Comparison of ENCODE assay signal across 14 mouse cellular contexts in genomic region chr1:138039201-138039600, GRCm38 (mm10).
DNase-seq lines count a peak whose midpoint lies in the region; ATAC-seq and TF ChIP-seq lines count a peak whose summit lies in the region.
"Had no signal": no experiment of that assay in that cellular context is flagged by ENCODE, and none has a peak within 500 bp of the region (broad histone marks: within the 10 kb centered on the region; RNA-seq: fewer than 3 reads in every experiment).

No protein-coding gene starts in this region.

- H3K27ac ChIP-seq in lung, embryonic 14.5 days (ENCODE audit: low read depth) = no peak overlapping the region
- no peak overlapping the region for H3K27ac ChIP-seq in kidney, embryonic 14.5 days (ENCODE audit: low read depth, low read length)
- H3K27ac ChIP-seq: hindbrain, postnatal 0 days; layer of hippocampus, adult 2 months; limb, embryonic 12.5 days; neural tube, embryonic 12.5 days had no signal

- ATAC-seq in lung, embryonic 14.5 days (ENCODE audit: insufficient read depth) = peak; percentile 55; the same call in 1 of the 2 replicates
- ATAC-seq in Patski = peak; percentile 65
- ATAC-seq in inflammation-experienced regulatory T-cells, adult 6 months = peak; percentile 70
- ATAC-seq in kidney, embryonic 14.5 days (ENCODE audit: low FRiP score, low TSS enrichment) = no peak
- ATAC-seq: hindbrain, postnatal 0 days had no signal

- no peak overlapping the region for H3K4me3 ChIP-seq in lung, embryonic 14.5 days (ENCODE audit: low read depth, low read length)
- no peak overlapping the region for H3K4me3 ChIP-seq in kidney, embryonic 14.5 days (ENCODE audit: low read length)
- H3K4me3 ChIP-seq: layer of hippocampus, adult 2 months; limb, embryonic 12.5 days; neural tube, embryonic 12.5 days had no signal

- no peaks in the 10 kb centered on the region for H3K36me3 ChIP-seq in lung, embryonic 14.5 days (ENCODE audit: insufficient read depth)
- H3K36me3 ChIP-seq in kidney, embryonic 14.5 days (ENCODE audit: control insufficient read depth, insufficient read depth, low read length) = no peaks in the 10 kb centered on the region
- H3K36me3 ChIP-seq: limb, embryonic 12.5 days; neural tube, embryonic 12.5 days had no signal

- peak; percentile 48 for DNase-seq in lung, embryonic 14.5 days
- no peak for DNase-seq in lung, postnatal 14 days
- no peak for DNase-seq in Patski (ENCODE audit: low read depth, low spot score)
- DNase-seq in thymus, postnatal 25 days = peak; percentile 56
- DNase-seq in cerebellum, adult 11-12 months = no peak
- DNase-seq: adrenal gland, postnatal 36 days; cerebellum, adult 9-10 months; right cerebral cortex, postnatal 25 days had no signal

- POLR2A ChIA-PET in Patski (lab: Charles Lee) = interaction anchor here (0.7 kb wide), 1 partner anchor 44 kb away, joined by 3 read pairs; no protein-coding TSS in a partner anchor

- CTCF ChIA-PET in Patski (lab: Charles Lee) = interaction anchor here (0.9 kb wide), 1 partner anchor 9 kb away, joined by 3 read pairs; no protein-coding TSS in a partner anchor

- no peaks in the 10 kb centered on the region; the same call in 1 of the 2 replicates for H3K4me1 ChIP-seq in lung, embryonic 14.5 days (ENCODE audit: insufficient read depth)
- H3K4me1 ChIP-seq in kidney, embryonic 14.5 days (ENCODE audit: control insufficient read depth, insufficient read depth, low read length) = peaks cover 6% of the 10 kb centered on the region; the same call in 1 of the 2 replicates

- in situ Hi-C loops in Patski (cut with MboI; ENCODE audit: low pct_unique_long_range_greater_than_20kb) = loop anchor here (25.0 kb wide), 2 partner anchors 727 to 1477 kb away; no protein-coding TSS in a partner anchor

- no peak overlapping the region for H3K4me2 ChIP-seq in lung, embryonic 14.5 days
- H3K4me2 ChIP-seq in kidney, embryonic 14.5 days (replicated peaks; ENCODE audit: low read depth, low read length) = no peak overlapping the region
- H3K4me2 ChIP-seq: limb, embryonic 12.5 days; neural tube, embryonic 12.5 days had no signal

- no peak for TF ChIP-seq CTCF in lung, embryonic 14.5 days (IDR thresholded peaks at IDR 0.05; ENCODE audit: low read depth)
- TF ChIP-seq CTCF in Patski (IDR thresholded peaks at IDR 0.05) = no peak

- no peaks in the 10 kb centered on the region for H3K9me3 ChIP-seq in lung, embryonic 14.5 days (ENCODE audit: low read depth, low read length)
- H3K9me3 ChIP-seq in kidney, embryonic 14.5 days (ENCODE audit: control insufficient read depth, low read length) = no peaks in the 10 kb centered on the region
- H3K9me3 ChIP-seq: limb, embryonic 12.5 days; neural tube, embryonic 12.5 days had no signal

- no peaks in the 10 kb centered on the region for H3K27me3 ChIP-seq in lung, embryonic 14.5 days (ENCODE audit: insufficient read depth, low read length)
- no peaks in the 10 kb centered on the region for H3K27me3 ChIP-seq in Patski
- no peaks in the 10 kb centered on the region for H3K27me3 ChIP-seq in kidney, embryonic 14.5 days (ENCODE audit: control insufficient read depth, insufficient read depth, low read length)
- H3K27me3 ChIP-seq: limb, embryonic 12.5 days; neural tube, embryonic 12.5 days had no signal

- 27% methylated on average over 1 of the region's 1 CpGs for WGBS in lung, embryonic 14.5 days
- WGBS in kidney, embryonic 14.5 days = 48% methylated on average over 1 of the region's 1 CpGs

- no peak overlapping the region for H3K9ac ChIP-seq in lung, embryonic 14.5 days
- H3K9ac ChIP-seq in kidney, embryonic 14.5 days (ENCODE audit: low read depth, low read length) = no peak overlapping the region
- H3K9ac ChIP-seq: limb, embryonic 12.5 days; neural tube, embryonic 12.5 days had no signal

Comparison
In these comparisons a context has a peak if more than half of its experiments do, and no peak if none do; other contexts are left out.
1. DNase-seq: peak in lung, embryonic 14.5 days (single experiment) and thymus, postnatal 25 days (single experiment); none in lung, postnatal 14 days (single experiment), Patski (single experiment) and cerebellum, adult 11-12 months (single experiment).